Mouse (Mus musculus) heart, postnatal 0 days (tissue): ENCODE measurements around the gene Lama5.
"Not testable (repeated sequence)": the region's sequence is repeated elsewhere in the genome, so short reads cannot be mapped to it uniquely, and the experiment has no call there.

ENCODE experiments used
- CTCF ChIP-seq: IDR thresholded peaks from 2 replicates; pipeline ENCODE4 v1.5.1; 2016; ENCODE audit warnings: antibody characterized with exemption, control low read depth, low read depth
- EP300 ChIP-seq: IDR thresholded peaks from 2 replicates; pipeline ENCODE4 v1.6.1; 2016; ENCODE audit warnings: antibody characterized with exemption, low read depth

DNA sequence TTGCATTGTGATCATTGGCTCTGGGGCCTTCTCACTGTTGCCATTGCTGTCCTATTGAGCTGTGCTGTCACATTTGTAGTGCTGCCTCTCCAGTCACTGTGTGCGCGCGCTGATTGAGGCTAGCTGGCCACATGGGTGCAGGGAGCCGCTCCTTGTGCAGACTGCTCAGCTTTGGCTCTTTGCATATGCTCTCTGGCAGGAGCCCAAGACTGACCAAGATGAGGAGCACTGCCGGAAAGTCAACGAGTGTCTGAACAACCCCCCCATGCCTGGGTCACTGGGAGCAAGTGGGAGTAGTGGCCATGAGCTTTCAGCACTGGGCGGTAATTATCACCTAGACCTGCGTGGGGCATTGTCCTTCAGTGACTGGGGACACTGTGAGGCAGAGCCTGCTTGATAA, 51.9 kb downstream of the Lama5 start:
- TF ChIP-seq CTCF, EP300: not testable (repeated sequence)
